Mouse (Mus musculus): ENCODE measurements around the gene Nr2e3.
"Not testable (repeated sequence)": the region's sequence is repeated elsewhere in the genome, so short reads cannot be mapped to it uniquely, and the experiment has no call there.

Gene Nr2e3

GRCm38 (mm10) chr9:59960559-59960958 lies at the start of gene Nr2e3:
Gene Nr2e3, minus strand, starts transcription at chr9:59960659.
- no peak for DNase-seq

DNA sequence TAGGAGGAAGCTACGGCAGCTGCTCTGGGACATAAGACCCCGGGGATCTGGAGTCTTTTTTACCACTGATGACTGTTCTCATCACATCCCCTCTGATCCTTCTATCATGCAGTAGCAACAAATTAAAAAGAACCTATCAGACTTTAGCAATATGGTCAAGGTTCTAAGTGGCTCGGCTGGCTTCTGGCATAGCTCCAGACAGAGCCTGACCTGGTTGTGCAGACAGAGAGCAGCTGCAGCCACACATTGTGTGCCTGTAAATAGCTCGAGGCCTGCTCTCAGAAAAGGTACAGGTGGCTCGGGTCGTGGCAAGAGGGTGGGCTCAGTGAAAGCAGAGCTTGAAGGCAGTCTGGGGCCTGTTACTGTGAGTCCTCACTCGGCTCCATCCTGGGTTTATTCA lies 48.5 kb upstream of the Nr2e3 start:
- no peak for DNase-seq

DNA sequence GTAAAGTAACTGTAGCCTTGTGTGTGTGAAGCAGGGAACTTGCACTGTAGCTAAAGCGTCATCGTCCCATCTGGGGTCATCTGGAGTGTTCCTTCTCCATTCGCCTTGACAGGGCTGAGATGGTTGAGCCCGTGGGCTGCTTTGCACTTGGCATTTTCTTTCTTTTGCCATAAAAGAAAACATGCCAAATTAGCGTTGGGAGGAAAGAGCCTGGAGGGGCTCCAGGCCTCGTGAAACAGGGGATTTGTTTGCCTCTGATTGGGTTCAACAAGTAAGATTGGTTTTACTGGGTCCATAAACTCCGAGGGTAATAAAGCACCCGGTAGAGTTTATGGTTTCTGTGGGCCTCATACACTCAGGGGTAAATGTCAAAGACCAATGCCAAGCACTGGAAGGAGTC lies 41.9 kb upstream of the Nr2e3 start:
- no peak for DNase-seq

GRCm38 (mm10) chr9:60001444-60001843 lies 41.0 kb upstream of the Nr2e3 start:
- no peak for DNase-seq

DNA sequence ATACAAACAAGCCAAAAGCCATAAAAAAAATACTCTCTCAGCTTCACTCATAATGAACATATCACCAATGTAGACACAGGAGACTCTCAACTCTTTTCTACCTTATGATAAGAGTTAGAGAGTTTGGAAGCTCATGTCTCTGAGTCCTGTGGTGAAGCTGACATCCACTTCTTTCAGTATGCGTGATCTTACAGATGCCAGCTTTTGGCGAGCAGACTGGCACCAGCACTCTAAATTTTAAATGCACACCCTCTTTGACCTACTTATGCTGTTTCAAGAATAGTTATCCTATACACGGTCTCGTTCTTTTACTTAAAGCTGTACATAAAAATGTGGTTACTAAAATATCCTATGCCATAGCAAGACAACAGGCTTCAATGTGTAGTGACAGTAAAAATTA lies 37.3 kb upstream of the Nr2e3 start:
- DNase-seq: no peak

DNA sequence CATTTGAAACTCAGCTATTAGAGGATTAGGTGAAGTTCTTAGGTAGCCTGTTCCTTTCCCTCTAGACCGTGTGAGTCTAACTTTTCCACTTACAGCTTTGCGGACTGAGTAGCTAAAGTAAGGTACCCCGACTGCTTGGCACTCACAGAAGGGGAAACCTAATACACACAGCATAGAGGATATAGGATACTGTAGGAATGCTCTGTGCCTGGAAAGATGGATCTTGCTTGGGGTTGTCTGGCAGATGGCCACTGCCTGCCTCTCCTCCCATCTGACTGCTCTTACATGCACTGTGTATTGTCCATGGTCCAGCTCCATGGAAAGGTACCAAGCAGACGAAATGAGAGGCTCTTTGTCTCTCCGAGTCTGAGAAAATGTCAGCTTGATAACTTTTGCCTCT lies 30.9 kb upstream of the Nr2e3 start:
- no peak for DNase-seq

DNA sequence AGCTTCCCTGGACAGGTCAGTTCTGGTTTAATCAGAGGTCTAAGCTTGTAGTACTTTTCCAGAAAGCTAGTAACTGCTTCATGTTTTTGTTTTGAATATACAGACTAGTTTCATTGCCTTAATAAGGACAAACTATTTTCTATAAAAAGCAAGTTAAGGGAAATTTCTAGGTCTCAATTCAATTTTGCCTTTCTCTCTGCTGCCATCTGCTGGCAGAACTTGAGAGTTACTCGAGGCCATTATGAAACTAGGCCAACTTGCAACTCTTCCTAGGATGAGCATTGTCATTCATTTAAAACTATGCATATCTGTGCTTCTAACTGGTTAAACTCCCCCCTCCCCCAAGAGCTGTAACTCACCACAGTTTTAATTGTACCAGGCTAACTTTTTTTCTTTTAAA lies 29.4 kb upstream of the Nr2e3 start:
- DNase-seq: peak; percentile 75

- DNase-seq: no peak
Measured at GRCm38 (mm10) chr9:59985900-59986572, 25.6 kb upstream of the Nr2e3 start.

GRCm38 (mm10) chr9:59981116-59981515 lies 20.7 kb upstream of the Nr2e3 start:
- DNase-seq: no peak

DNA sequence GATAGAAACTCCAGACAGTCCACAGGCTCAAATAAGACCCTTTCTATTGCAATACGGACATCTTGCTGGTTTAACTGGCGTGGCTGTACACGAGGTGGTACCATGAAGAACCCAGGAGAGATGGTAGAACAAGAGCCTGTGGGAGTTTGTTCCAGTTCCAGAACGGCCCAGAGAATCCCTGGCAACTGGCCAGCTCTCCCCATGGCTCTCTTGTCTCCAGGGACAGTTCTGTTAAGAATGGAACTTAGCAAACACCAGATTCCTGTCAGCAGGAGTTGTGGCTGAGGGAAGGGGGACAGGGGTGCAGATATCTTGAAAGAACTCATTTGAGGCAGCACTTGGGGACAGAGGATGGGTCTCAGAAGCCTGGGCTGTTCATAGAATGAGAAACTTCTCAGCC lies 10.8 kb upstream of the Nr2e3 start:
- no peak for DNase-seq

GRCm38 (mm10) chr9:59969383-59969782 lies 8.9 kb upstream of the Nr2e3 start:
- peak; percentile 86 for DNase-seq

DNA sequence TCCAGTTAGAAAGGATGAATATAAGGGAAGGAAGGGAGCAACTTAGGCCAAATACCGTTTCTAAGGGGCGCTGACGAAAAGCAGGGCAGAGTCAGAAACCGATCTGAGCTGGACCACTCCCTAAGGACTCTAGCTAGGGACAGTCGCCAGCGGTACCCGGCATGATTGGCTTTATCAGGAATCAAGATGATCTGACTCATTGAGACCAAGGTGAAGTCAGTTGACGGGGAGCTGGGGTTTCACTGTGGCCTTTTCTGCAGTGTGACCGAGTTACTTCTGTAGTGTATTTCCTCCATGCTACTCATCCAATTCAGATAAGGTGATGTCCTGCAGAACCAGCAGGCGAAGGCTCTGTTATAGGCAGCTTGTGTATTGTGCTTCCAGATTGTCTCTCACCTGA lies 4.6 kb upstream of the Nr2e3 start:
- DNase-seq: no peak

DNA sequence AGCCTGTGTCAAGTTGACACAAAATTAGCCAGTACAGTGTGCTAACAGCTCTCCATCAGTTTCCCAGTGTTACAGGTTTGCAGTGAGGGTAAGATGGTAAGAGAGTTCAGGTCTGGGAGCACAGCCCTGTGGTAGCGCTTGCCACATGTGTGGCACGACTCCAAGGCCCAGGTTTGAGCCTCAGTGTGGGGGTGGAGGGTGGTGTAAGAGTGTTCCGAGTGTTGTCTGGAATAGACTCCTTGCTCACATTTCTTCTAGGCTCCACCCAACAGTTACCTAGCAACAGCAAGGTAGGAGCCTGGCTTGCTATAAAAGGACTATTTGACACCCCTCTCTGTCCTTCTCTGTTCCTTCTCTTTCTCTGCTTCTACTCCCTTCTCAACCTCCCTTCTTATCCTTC lies 3.9 kb upstream of the Nr2e3 start:
- DNase-seq: no peak

- DNase-seq: no peak
Measured at GRCm38 (mm10) chr9:59961201-59961955, 919 bp upstream of the Nr2e3 start.

- peak; percentile 94 for DNase-seq
Measured at GRCm38 (mm10) chr9:59959276-59959675, 1.2 kb downstream of the Nr2e3 start.

DNA sequence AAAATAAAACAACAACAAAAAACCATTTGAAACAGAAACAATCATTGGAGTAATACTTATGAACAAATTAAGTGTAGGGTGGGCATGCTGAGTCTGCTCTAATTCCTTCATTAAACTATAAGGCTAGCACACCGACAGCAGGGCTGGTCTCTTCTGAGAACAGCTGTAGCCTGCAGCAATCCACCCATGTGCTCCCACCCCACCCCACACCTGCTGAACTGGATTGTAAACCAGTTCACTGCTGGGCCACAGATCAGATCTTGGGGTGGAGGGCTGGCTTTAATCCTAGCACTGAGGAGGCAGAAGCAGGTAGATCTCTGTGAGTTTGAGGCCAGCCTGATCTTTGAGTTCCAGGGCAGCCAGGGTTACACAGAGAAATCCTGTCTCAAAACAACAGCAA lies 2.3 kb downstream of the Nr2e3 start:
- not testable (repeated sequence) for DNase-seq

GRCm38 (mm10) chr9:59956496-59956895 lies 4.0 kb downstream of the Nr2e3 start:
- peak; percentile 29 for DNase-seq

- DNase-seq: no peak
Measured at GRCm38 (mm10) chr9:59955692-59956091, 4.8 kb downstream of the Nr2e3 start.

DNA sequence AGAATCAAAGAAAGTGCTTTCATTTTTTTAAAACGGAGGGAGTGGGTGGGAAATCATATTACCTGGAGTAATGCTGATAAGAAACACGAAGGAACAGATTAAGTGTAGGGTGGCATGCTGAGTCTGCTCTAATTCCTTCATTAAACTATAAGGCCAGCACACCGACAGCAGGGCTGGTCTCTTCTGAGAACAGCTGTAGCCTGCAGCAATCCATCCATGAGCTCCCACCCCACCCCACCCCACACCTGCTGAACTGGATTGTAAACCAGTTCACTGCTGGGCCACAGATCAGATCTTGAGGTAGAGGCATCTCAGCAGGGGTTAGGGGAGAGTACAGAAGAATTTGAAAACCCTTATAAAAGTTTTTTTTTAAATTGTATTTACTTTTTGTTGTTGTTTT lies 5.3 kb downstream of the Nr2e3 start:
- no peak for DNase-seq

- no peak for DNase-seq
Measured at GRCm38 (mm10) chr9:59953556-59953955, 6.9 kb downstream of the Nr2e3 start.

GRCm38 (mm10) chr9:59952515-59953070 lies 7.9 kb downstream of the Nr2e3 start:
- DNase-seq: no peak

GRCm38 (mm10) chr9:59951943-59952342 lies 8.5 kb downstream of the Nr2e3 start:
- no peak for DNase-seq

DNA sequence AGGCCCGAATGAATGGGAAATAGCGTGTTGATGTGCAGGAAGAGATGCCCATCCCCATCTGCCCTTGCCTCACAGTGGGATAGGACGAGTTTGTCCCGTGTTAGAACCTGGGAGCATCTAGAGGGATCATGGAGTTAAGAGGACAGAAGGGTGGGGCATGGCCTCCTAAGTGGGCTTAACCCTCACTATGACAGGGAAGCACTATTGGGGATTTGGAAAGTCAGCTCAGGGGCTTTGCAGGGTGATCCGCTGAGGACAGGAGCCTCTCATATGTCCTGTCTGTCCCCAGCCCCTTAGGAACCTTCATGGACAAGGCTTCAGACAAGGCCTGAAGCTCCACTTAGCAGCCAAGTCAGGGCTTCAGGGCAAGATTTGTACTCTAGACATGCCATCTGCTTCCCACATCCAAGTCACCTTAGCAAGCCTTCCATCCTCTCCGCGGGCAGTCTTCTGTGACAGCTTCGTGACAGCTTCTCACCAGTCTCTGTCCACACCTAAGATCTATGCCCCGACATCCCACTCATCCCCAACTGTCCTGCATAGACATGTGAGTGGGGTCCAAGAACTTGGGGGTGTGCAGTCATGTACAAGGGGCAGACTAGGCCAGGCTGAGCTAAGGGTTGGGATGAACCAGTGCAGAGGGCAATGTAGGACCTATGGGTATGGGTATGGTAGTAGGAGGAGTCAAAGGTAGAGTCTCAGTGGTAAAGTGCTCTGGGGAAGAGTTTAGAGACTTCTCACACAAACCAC lies 9.3 kb downstream of the Nr2e3 start:
- no peak for DNase-seq

- DNase-seq: no peak
Measured at GRCm38 (mm10) chr9:59949981-59950380, 10.5 kb downstream of the Nr2e3 start.

Data from embryo, embryonic 11 days (tissue).